Mouse (Mus musculus) bone marrow, adult 2 months (tissue): ENCODE results near the gene Cdca5. TPM values are rescaled to one million over a fixed set of nuclear protein-coding genes. Genes with fewer than 3 reads are reported as not detected.

ENCODE experiments used
- H3K27ac ChIP-seq: fragments of 200-500 bp; 2 replicates; pipeline ENCODE4 v1.5.1; 2012; ENCODE audit warnings: low read depth, mild to moderate bottlenecking, control low read depth, inconsistent platforms, low read length; ENCODE audit not compliant: control insufficient read depth, poor library complexity, insufficient read depth
- H3K4me1 ChIP-seq: fragments of 200-500 bp; 2 replicates; pipeline ENCODE4 v1.6.1; 2011; ENCODE audit warnings: low read length; ENCODE audit not compliant: control insufficient read depth, insufficient read depth
- H3K4me3 ChIP-seq: fragments of 200-500 bp; replicated peaks from 2 replicates; pipeline ENCODE3; 2011; ENCODE audit warnings: mild to moderate bottlenecking, low read depth, low read length, control low read depth; ENCODE audit not compliant: control insufficient read depth
- CTCF ChIP-seq: fragments of 200-500 bp; IDR thresholded peaks from 2 replicates; pipeline ENCODE4 v1.5.1; 2011; ENCODE audit warnings: low read length, control low read depth; ENCODE audit not compliant: control insufficient read depth, insufficient read depth
- POLR2A ChIP-seq: fragments of 200-500 bp; IDR thresholded peaks from 2 replicates; pipeline ENCODE4 v1.6.1; 2011; ENCODE audit warnings: low read depth, mild to moderate bottlenecking, control low read depth, low read length, borderline replicate concordance; ENCODE audit not compliant: control insufficient read depth
- WGBS: fragments of 180-500 bp; shearing (Covaris S2); methylation state at CpG from one replicate; pipeline ENCODE4 v1.1.7; 2018; 5-methylcytosine and 5-hydroxymethylcytosine counted together
- polyA plus RNA-seq: library from polyadenylated mRNA; stranded (reverse); fragments of >200 nt; gene quantifications from 2 replicates; pipeline ENCODE4 v1.2.4, GENCODE M21; 2011; ENCODE audit warnings: low replicate concordance; ENCODE audit not compliant: missing spikeins, insufficient read depth, insufficient read length

Cdca5 gene
- polyA plus RNA-seq, 1 experiment: 31.0 TPM

DNA sequence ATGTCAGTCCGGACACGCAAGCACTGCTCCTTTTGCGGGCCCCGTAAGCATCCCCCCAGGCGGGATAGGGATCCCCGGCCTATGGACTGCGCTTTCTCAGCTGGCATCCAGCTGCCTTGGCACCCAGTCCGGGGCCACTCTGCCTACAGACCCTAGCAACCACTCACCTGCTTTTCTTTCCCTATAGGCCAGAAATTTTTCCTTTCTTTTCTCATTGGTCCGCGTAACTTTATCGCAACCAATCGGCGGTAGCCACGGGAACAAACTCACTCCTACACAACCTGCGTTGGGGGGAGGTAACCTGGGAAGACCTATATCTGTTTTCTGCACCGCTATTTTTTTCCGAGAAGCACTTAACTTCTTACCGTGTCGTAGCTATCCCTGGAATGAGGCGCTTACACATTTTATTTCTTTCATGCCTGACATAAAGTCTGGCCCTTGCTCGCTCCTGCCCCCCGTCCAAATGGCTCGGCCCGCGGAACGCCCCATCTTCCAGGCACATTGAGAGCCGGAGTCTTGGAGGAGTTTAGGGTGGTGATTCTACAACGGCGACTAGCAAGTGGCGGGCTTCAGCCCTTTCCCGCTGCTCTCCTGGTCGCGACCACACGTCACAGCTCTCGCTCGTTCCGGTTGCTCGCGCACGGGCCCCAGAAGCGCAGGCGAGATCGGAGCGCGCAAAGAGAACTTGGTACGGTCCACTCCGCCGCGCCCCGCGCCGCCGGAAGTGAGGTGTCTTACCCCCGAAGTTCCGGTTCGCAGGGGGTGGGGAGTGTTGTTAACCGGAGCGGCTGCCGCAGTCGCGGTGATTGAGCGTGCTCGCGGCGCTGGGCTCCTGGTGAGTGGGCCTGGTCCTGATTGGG lies 38.3 kb upstream of the Cdca5 start, which contains the start of gene Syvn1:
Syvn1 (plus strand) TSS at position 283 of the 860 bp plus-strand sequence.
- TF ChIP-seq POLR2A (peak; percentile 88; the same call in 1 of the 2 replicates), CTCF (no peak)
- Histone ChIP-seq H3K4me3 (peak within 1 kb of the TSS; percentile 78), H3K4me1 (peaks cover 8% of the 10 kb centered on the region), H3K27ac (peak within 1 kb of the TSS; percentile 99)
- WGBS: under 1% methylated on average over 65 of the region's 65 CpGs

DNA sequence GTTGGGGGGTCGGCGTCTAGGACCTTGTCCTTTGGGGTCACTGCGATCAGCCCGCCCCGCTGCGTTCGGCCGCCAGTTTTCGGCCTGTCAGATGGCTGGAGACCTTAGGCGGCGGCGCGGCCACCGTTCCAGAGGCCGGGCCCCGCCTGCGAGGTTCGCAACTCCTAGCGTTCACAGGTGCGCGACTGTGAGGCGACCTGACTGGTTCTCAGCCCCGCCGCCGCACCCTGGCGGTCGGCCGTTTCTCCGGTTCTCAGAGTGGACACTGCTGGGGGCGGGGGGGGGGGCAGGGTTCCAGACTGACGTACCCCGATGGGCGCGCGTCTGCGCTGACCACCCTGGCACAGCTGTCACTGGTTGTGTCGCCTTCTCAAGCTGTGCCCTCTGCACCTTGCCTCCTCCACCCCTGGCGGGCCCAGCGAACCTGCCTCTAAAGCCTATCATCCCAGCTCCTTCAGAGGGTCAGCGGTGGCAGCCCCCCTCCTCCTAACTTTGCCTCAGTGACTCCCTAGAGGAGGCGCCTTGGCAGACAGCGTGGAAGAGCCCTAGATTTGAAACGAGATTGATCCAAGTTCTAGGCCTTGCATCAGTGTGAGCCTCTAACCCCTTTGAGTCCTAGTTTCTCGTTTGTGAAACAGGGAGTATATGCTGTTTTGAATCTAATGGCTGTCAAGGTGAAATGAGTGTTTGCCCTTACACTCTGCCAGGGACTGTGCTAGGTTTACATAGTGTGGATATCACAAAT lies 37.5 kb upstream of the Cdca5 start:
- WGBS: 1% methylated on average over 44 of the region's 44 CpGs
- TF ChIP-seq POLR2A (no peak), CTCF (no peak)
- Histone ChIP-seq H3K27ac (peak overlapping the region; percentile 99), H3K4me3 (peak overlapping the region; percentile 78), H3K4me1 (peaks cover 8% of the 10 kb centered on the region)

DNA sequence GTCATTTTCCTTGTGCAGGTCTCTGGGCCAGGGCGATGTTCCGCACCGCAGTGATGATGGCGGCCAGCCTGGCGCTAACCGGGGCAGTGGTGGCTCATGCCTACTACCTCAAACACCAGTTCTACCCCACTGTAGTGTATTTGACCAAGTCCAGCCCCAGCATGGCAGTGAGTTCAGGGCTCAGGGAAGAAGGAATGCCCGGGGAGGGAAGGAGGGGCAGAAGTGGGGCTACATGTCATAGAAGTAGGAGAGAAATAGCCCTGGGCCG lies 37.0 kb upstream of the Cdca5 start:
- H3K27ac ChIP-seq: peak overlapping the region; percentile 99
- TF ChIP-seq POLR2A (no peak), CTCF (no peak)
- H3K4me3 ChIP-seq: peak overlapping the region; percentile 78
- WGBS: 76% methylated on average over 8 of the region's 8 CpGs
- H3K4me1 ChIP-seq: peaks cover 8% of the 10 kb centered on the region

DNA sequence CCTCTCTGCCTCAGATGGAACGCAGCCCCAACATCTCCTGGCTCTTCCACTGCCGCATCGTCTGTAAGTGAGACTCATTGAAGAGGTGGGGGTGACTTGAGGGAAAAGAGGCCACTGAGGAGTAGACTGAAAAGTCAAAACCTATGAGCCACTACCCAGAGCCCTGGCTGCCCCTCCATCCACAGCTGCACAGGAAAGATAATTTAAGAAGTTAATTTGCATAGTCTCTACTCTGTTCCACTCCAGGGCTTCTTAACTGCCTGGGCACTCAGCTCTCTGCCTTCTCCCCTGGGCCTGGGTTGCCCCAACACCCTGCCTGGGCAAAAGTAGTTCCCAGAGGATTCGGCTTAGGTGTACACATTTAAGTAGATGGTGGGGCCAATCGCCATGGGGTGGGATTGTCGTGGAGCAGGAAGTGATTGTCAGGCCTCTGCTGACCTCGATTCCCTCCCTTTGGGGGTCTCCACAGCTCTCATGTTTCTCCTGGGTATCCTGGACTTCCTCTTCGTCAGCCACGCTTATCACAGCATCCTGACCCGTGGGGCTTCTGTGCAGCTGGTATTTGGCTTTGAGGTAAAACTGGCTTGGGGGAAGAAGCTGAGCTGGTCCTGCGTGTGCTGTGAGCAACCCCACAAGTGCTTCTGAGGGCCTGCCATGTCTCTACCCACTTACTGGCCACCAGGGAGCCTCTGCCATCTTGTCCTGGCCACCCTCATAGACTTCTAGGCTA lies 35.9 kb upstream of the Cdca5 start:
- TF ChIP-seq POLR2A (no peak), CTCF (no peak)
- Histone ChIP-seq H3K4me1 (peaks cover 8% of the 10 kb centered on the region), H3K27ac (peak overlapping the region; percentile 99), H3K4me3 (peak overlapping the region; percentile 52)
- 64% methylated on average over 11 of the region's 11 CpGs for WGBS

DNA sequence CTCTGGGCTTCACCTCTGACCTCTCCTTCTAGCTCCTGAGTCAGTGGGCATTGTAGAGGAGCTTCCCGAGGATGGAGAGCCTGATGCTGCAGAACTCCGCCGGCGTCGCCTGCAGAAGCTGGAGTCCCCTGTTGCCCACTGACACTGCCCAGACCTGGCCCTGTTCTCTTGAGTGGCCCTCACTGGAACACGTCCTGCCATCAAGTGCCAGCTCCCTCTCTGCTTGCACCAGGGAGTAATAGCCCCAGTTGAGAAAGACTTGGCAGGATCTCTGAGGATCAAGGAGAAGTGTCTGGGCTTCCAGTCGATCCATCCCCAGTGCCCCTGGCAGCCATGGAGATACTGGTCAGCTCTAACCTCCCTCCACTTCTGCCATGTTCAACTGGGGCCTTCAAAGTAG lies 32.3 kb upstream of the Cdca5 start:
- H3K4me1 ChIP-seq: peaks cover 7% of the 10 kb centered on the region
- H3K27ac ChIP-seq: no peak overlapping the region
- 87% methylated on average over 7 of the region's 7 CpGs for WGBS
- no peak overlapping the region for H3K4me3 ChIP-seq
- no peak for TF ChIP-seq POLR2A

DNA sequence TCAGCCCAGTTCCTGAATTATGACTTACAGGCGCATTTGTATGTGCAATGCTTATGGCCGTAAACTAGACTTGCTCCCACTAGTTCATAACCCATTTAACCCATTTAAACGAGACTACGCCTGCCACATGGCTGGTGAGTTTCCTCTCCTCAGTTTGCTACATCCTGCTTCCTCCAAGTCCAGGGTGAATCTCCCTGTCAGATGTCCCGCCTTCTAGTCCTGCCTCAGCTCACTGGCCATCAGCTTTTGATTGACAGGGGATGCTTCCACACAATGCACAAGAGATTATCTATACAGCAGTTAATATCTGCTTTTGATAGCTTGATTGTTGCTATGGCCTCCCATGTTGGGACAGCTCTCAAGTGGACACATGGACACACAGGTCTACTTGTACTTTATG lies 30.5 kb upstream of the Cdca5 start:
- no peak overlapping the region for H3K27ac ChIP-seq
- peaks cover 7% of the 10 kb centered on the region for H3K4me1 ChIP-seq
- no peak for TF ChIP-seq CTCF
- no peak for TF ChIP-seq POLR2A
- WGBS: 69% methylated on average over 5 of the region's 5 CpGs
- no peak overlapping the region for H3K4me3 ChIP-seq

DNA sequence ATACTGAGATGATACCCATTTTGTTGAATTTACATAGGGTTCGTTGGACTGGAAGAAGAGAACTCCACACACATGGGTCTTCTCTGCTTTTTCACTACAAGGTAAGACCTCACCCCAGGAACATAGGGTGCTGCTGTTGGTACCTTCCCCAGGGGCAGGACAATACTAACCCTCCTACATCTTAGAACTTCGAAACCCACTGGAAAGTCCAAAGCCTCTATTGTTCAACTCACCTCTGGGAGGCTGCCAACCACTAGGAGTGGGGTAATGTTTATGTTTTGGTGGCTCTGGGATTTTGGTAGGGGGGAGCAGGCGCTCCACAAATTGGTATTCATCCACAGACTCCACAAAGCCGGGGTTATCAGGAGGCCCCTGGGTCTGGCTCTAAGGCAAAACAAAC lies 28.1 kb upstream of the Cdca5 start:
- TF ChIP-seq POLR2A (no peak), CTCF (no peak)
- 47% methylated on average over 4 of the region's 4 CpGs for WGBS
- Histone ChIP-seq H3K4me1 (no peaks in the 10 kb centered on the region; the same call in 1 of the 2 replicates), H3K27ac (no peak overlapping the region), H3K4me3 (peak overlapping the region; percentile 27)

DNA sequence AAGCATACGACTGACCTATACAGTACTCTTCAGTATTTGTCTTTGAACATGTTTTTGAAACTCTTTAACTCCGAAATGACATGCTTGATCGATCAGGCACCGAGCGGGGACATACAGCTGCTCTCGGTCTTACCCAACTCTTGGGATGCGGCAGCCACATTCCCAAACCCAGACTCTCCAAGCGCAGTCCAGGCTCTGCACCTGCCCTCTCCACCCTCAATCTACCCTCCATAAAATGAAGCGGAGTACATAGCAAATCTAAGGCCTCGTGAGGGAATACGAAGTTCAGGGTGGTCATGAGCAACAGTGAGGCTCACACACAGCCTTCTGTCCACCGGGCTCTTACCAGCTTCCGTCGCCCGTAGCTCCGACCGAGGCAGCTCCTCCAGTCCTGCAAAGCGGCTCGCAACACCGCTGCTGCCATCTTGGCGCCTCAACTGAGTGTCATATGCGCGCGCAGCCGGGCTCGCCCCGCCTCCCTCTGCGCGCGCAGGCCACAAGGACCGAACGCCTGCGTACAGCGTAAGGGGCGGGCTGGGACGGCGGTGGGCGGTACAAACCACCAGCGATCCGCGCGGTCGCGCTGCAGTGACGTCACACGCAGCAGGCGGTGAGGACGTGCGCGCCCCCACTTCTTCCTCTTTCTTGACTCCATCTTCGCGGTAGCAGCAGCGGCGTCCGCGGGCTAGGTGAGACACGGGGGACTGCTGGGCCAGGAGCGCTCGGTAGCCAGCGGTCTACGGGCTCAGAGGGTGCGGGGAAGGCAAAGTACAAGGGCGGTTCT lies 27.3 kb upstream of the Cdca5 start, which contains the start of the genes Mrpl49 and Fau:
Mrpl49 (minus strand) TSS at position 473 of the 784 bp plus-strand sequence.
Fau (plus strand) TSS at position 532 of the 784 bp plus-strand sequence.
- WGBS: under 1% methylated on average over 63 of the region's 63 CpGs
- peak; percentile 90 for TF ChIP-seq POLR2A
- TF ChIP-seq CTCF: no peak
- peak within 1 kb of the TSS; percentile 93 for H3K27ac ChIP-seq
- H3K4me3 ChIP-seq: peak within 1 kb of the TSS; percentile 97
- H3K4me1 ChIP-seq: peaks cover 2% of the 10 kb centered on the region
